Mouse (Mus musculus) heart, embryonic 16.5 days (tissue): ENCODE measurements around the gene Hoga1. TPM values are rescaled to one million over a fixed set of nuclear protein-coding genes. Genes with fewer than 3 reads are reported as not detected.

Experiments
- ATAC-seq: fragments of 200-750 bp; cut with Nextera tagmentation; replicated peaks from 2 replicates; pipeline ENCODE4 v1.8.0; 2017; ENCODE audit warnings: moderate number of reproducible peaks; ENCODE audit not compliant: insufficient read depth, low FRiP score; ENCODE audit errors: extremely low read depth
- H3K27ac ChIP-seq: fragments of 300-500 bp; sonication (generic); 2 replicates; pipeline ENCODE4 v1.5.1; 2014; ENCODE audit warnings: mild to moderate bottlenecking, low read length, control low read depth, moderate library complexity
- H3K27me3 ChIP-seq: fragments of 300-500 bp; sonication (generic); 2 replicates; pipeline ENCODE4 v1.6.1; 2014; ENCODE audit warnings: low read length, mixed read lengths; ENCODE audit not compliant: control insufficient read depth, insufficient read depth
- H3K36me3 ChIP-seq: fragments of 300-500 bp; sonication (generic); 2 replicates; pipeline ENCODE4 v1.6.1; 2014; ENCODE audit not compliant: control insufficient read depth, insufficient read depth
- H3K4me1 ChIP-seq: fragments of 300-500 bp; sonication (generic); 2 replicates; pipeline ENCODE4 v1.6.1; 2014; ENCODE audit warnings: low read length, mixed read lengths; ENCODE audit not compliant: control insufficient read depth, insufficient read depth
- H3K4me2 ChIP-seq: fragments of 300-500 bp; sonication (generic); 2 replicates; pipeline ENCODE4 v1.6.1; 2014; ENCODE audit warnings: low read depth, mild to moderate bottlenecking, control low read depth, low read length
- H3K4me3 ChIP-seq: fragments of 300-500 bp; sonication (generic); 2 replicates; pipeline ENCODE4 v1.5.1; 2014; ENCODE audit warnings: mild to moderate bottlenecking, control low read depth, low read length
- H3K9ac ChIP-seq: fragments of 300-500 bp; sonication (generic); 2 replicates; pipeline ENCODE4 v1.6.1; 2014; ENCODE audit warnings: low read length, control low read depth
- H3K9me3 ChIP-seq: fragments of 300-500 bp; sonication (generic); replicated peaks from 2 replicates; pipeline ENCODE4 v1.6.1; 2016; ENCODE audit warnings: low read length; ENCODE audit not compliant: control insufficient read depth
- WGBS: fragments of 180-500 bp; shearing (Covaris S2); extraction: QIAGEN DNeasy Blood & Tissue Kit; methylation state at CpG from one replicate; pipeline ENCODE4 v1.1.7; 2014; 5-methylcytosine and 5-hydroxymethylcytosine counted together
- polyA plus RNA-seq: library from polyadenylated mRNA; unstranded; fragments of >200 nt; fragmentation: Nextera tagmentation; extraction: Ambion mirVana; gene quantifications from 2 replicates; pipeline ENCODE4 v1.2.1, GENCODE M21; 2015

Hoga1 gene
- polyA plus RNA-seq, 1 experiment from 2014 or later: 0.49 TPM

DNA sequence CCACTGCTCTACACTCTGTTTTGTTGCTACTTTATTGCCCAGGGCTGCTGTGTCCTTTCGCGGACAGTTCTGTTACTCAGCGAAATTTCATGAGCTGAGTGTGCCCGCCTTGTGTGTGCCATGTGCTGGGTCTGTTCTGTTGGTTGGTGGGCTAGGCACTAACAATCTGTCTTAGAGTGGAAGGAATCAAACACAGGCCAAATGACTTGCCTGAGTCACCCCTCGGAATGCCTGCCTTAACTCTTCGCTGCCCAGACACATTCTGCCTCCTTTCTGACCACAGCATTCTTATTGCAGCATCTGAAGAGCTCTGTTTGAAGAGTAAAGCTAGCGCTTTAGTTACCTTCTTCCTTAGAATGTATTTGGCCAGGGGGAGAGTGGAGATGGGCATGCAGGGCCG lies 38.8 kb upstream of the Hoga1 start:
- peaks cover 31% of the 10 kb centered on the region for H3K4me1 ChIP-seq
- ATAC-seq: no peak
- H3K4me3 ChIP-seq: no peak overlapping the region
- no peaks in the 10 kb centered on the region for H3K27me3 ChIP-seq
- no peak overlapping the region for H3K27ac ChIP-seq
- WGBS: 69% methylated on average over 8 of the region's 8 CpGs
- H3K9me3 ChIP-seq: no peaks in the 10 kb centered on the region
- H3K9ac ChIP-seq: no peak overlapping the region
- H3K36me3 ChIP-seq: no peaks in the 10 kb centered on the region
- H3K4me2 ChIP-seq: no peak overlapping the region

DNA sequence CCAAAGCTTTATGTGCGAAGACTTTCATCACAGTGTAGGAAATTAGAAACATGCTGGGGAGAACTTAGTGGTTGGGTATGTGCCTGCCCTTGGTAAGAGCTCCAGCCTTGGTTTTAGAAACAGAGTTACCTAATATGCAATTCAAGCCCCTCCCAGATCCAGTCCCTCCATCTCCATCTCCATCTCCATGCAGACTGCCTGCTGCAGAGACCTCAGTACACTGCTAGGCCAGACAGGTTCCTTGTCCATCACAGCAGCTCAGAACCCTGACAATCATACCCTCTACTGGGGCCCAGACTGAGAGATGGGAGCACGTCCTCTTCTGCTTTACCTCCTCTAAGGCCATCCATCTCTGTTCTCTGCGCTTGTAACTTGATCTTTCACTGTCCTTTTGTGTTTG lies 36.8 kb upstream of the Hoga1 start:
- Histone ChIP-seq H3K27ac (peak overlapping the region; percentile 53), H3K27me3 (no peaks in the 10 kb centered on the region), H3K4me2 (no peak overlapping the region), H3K4me1 (peaks cover 31% of the 10 kb centered on the region), H3K36me3 (no peaks in the 10 kb centered on the region), H3K9ac (no peak overlapping the region), H3K4me3 (no peak overlapping the region), H3K9me3 (no peaks in the 10 kb centered on the region)
- ATAC-seq: no peak
- WGBS: 43% methylated on average over 3 of the region's 3 CpGs

DNA sequence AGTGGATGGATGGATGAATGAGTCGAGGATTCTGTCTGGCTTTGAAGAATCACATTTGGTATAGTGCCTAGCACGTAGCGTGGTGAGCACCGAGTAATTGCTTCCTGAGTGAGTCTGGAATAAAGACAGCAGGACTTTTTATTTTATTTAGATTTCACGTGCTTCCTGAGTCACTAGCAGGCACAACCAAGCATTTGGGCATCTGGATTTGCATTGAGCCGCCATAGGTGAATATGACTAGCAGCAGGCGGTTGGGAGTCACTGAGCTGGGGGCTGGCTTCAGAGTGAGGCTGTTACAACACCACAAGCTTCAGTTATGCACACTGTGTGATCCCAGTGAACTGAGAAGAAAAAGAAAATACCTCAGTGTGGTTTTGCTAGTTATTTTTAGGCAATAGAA lies 36.3 kb upstream of the Hoga1 start:
- H3K9me3 ChIP-seq: no peaks in the 10 kb centered on the region
- WGBS: 56% methylated on average over 7 of the region's 7 CpGs
- no peak overlapping the region for H3K4me3 ChIP-seq
- peaks cover 29% of the 10 kb centered on the region for H3K4me1 ChIP-seq
- H3K4me2 ChIP-seq: no peak overlapping the region
- no peak for ATAC-seq
- H3K27me3 ChIP-seq: no peaks in the 10 kb centered on the region
- H3K36me3 ChIP-seq: no peaks in the 10 kb centered on the region
- peak overlapping the region; percentile 53 for H3K27ac ChIP-seq
- H3K9ac ChIP-seq: no peak overlapping the region

DNA sequence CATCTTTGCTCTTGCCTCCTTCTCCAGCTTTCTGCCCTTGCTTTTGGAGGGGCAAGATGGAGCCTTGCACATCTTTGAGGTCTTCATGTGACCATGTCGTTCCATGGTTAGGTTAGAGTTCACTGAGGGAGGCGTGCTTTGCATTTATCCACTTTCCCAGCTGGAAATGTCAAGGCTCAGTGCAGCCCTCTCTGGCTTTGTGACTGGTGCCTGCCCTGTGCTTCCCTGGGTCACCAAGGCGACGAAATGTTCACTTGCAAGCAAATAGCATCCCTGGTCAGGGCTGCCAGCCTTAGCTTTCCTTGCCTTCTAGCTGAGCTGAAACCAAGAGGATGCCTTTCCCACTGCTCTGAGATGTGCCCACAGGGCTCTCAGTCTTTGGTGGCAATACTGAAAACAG lies 35.0 kb upstream of the Hoga1 start:
- Histone ChIP-seq H3K4me1 (peaks cover 20% of the 10 kb centered on the region), H3K4me3 (no peak overlapping the region), H3K9ac (no peak overlapping the region), H3K27ac (no peak overlapping the region), H3K4me2 (no peak overlapping the region), H3K9me3 (no peaks in the 10 kb centered on the region), H3K36me3 (no peaks in the 10 kb centered on the region), H3K27me3 (no peaks in the 10 kb centered on the region)
- no peak for ATAC-seq
- 74% methylated on average over 4 of the region's 4 CpGs for WGBS

DNA sequence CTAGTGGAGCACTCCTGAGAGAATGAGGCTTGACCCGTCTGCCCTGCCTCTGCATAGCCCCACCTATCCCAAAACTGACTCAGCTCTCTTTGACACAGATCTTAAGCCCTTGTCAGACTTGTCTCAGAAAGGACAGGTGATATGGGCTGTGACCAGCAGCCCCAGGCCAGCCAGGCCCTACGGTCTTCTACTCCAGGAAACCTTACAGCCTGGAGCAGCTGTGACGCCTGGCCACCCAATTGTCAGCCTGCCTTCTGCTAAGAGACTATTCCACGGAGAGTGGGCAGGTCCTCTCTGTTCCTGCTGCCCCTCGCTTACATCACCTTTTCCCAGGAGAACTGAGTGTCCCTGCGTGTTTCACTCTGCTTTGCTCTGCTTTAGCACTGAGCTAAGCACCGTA lies 34.3 kb upstream of the Hoga1 start:
- no peak overlapping the region for H3K27ac ChIP-seq
- 78% methylated on average over 7 of the region's 7 CpGs for WGBS
- H3K4me3 ChIP-seq: no peak overlapping the region
- no peaks in the 10 kb centered on the region for H3K27me3 ChIP-seq
- no peaks in the 10 kb centered on the region for H3K9me3 ChIP-seq
- no peak overlapping the region for H3K9ac ChIP-seq
- ATAC-seq: no peak
- H3K4me1 ChIP-seq: peaks cover 14% of the 10 kb centered on the region
- H3K4me2 ChIP-seq: no peak overlapping the region
- H3K36me3 ChIP-seq: no peaks in the 10 kb centered on the region

DNA sequence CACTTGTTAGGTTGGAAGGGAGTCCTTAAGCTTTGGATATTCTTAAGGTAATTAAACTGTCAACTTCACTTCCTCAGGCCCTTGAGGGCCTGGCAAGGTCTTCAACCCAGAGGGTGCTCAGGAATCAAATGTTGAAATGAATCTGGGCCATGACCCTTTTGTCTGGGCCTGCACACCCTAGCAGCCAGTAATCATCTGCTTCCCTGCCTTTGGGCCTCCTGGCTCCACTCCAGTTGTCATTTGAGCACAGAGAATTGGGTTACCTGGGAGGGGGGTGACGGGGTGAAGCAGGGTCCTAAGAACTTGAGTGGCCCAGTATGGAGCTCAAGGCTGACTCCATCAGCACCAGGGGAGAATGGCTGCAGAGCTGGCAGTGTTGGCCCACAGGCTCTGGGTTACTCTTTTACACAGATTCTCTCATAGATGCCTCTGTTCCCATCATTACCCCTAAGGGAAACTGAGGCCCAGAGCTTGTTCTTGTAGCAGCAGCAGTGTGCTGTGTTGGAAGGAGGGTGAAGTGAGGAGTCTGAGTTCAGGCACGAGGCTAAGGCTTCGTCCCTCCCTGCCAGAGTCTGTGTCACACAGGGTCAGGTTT lies 31.1 kb upstream of the Hoga1 start:
- H3K36me3 ChIP-seq: no peaks in the 10 kb centered on the region
- no peaks in the 10 kb centered on the region for H3K27me3 ChIP-seq
- H3K27ac ChIP-seq: no peak overlapping the region
- H3K4me2 ChIP-seq: no peak overlapping the region
- H3K9me3 ChIP-seq: no peaks in the 10 kb centered on the region
- H3K4me3 ChIP-seq: no peak overlapping the region
- 84% methylated on average over 3 of the region's 3 CpGs for WGBS
- peaks cover 15% of the 10 kb centered on the region for H3K4me1 ChIP-seq
- ATAC-seq: no peak
- H3K9ac ChIP-seq: no peak overlapping the region

DNA sequence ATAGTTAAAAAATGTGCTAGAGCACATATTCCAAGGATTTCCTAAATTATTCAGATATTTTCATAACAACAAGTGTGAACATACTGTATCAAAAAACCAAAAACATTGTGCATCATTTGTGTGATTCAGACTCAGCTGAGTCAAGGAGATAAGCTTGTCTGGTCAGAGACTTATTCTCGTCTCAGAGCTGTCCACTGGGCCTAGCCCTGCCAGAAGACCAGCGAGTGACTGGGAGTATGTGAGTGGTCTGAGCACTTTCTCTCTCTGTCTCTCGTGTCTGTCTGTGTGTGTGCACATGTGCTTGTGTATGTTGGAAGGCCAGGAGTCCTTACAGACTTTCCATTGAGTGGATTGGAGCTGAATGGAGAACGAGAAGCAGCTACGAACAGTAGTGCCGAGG lies 30.4 kb upstream of the Hoga1 start:
- no peaks in the 10 kb centered on the region for H3K36me3 ChIP-seq
- 79% methylated on average over 6 of the region's 6 CpGs for WGBS
- no peak overlapping the region for H3K9ac ChIP-seq
- H3K4me2 ChIP-seq: no peak overlapping the region
- no peak for ATAC-seq
- no peaks in the 10 kb centered on the region for H3K9me3 ChIP-seq
- H3K27ac ChIP-seq: no peak overlapping the region
- H3K27me3 ChIP-seq: no peaks in the 10 kb centered on the region
- H3K4me3 ChIP-seq: no peak overlapping the region
- peaks cover 15% of the 10 kb centered on the region for H3K4me1 ChIP-seq

DNA sequence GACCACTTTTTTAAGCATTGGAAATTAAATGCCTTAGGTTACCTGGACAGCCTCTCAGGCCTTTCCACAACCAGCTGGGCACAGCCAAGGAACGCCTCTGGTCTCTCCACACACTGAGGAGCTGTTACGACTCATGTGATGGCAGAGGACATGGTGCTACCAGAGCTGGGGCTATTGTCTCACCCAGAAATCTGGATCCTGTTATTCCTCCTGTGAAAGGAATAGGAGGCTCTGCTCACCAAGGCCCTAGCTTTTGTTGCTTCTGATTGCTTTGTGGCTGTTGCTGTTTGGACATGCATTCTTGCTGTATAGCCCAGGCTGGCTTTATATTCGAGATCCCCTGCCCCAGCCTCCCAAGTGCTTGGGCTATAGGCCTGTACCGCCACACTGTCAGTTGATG lies 29.2 kb upstream of the Hoga1 start:
- 72% methylated on average over 4 of the region's 4 CpGs for WGBS
- no peak for ATAC-seq
- Histone ChIP-seq H3K4me2 (no peak overlapping the region), H3K4me1 (peaks cover 17% of the 10 kb centered on the region), H3K4me3 (no peak overlapping the region), H3K27me3 (no peaks in the 10 kb centered on the region), H3K9ac (no peak overlapping the region), H3K27ac (peak overlapping the region; percentile 85), H3K9me3 (no peaks in the 10 kb centered on the region), H3K36me3 (no peaks in the 10 kb centered on the region)

DNA sequence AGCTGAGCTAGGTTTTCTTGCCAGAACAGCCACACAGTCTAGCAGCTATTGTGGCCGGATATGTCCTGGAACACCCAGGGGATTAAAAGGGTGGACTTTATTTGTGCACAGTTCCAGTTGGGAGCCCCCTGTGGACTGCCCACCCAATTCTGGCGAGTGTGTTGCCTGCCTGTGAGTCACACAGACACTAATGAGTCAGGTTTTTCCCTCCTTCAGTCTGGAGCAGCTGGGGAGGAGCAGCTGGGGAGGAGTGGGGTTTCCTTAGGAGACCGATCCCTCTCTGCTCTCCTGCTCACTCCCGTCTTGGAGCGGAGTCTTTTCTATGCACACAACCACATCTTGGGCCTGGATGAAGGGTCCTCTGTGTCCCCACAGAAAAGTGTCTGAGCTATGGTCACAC lies 28.6 kb upstream of the Hoga1 start:
- H3K9me3 ChIP-seq: no peaks in the 10 kb centered on the region
- H3K4me1 ChIP-seq: peaks cover 22% of the 10 kb centered on the region
- peak overlapping the region; percentile 85 for H3K27ac ChIP-seq
- no peak overlapping the region for H3K4me3 ChIP-seq
- no peak overlapping the region for H3K4me2 ChIP-seq
- 0 out of 2 replicates have a peak overlapping the region, but pooled peaks have one; percentile 21 for H3K9ac ChIP-seq
- ATAC-seq: no peak
- no peaks in the 10 kb centered on the region for H3K27me3 ChIP-seq
- WGBS: 65% methylated on average over 5 of the region's 5 CpGs
- H3K36me3 ChIP-seq: no peaks in the 10 kb centered on the region
